Mouse (Mus musculus) CD8-positive naive resting alpha-beta T cell, adult 57 days (primary cell): ENCODE results near the gene Rnf34. TPM values are rescaled to one million over a fixed set of nuclear protein-coding genes. Genes with fewer than 3 reads are reported as not detected.

Source experiments
- total RNA-seq: library from RNA; stranded (reverse); gene quantifications from one replicate; pipeline ENCODE4 v1.2.4, GENCODE M21; 2023

The Rnf34 gene
- 35.5 TPM for total RNA-seq

DNA sequence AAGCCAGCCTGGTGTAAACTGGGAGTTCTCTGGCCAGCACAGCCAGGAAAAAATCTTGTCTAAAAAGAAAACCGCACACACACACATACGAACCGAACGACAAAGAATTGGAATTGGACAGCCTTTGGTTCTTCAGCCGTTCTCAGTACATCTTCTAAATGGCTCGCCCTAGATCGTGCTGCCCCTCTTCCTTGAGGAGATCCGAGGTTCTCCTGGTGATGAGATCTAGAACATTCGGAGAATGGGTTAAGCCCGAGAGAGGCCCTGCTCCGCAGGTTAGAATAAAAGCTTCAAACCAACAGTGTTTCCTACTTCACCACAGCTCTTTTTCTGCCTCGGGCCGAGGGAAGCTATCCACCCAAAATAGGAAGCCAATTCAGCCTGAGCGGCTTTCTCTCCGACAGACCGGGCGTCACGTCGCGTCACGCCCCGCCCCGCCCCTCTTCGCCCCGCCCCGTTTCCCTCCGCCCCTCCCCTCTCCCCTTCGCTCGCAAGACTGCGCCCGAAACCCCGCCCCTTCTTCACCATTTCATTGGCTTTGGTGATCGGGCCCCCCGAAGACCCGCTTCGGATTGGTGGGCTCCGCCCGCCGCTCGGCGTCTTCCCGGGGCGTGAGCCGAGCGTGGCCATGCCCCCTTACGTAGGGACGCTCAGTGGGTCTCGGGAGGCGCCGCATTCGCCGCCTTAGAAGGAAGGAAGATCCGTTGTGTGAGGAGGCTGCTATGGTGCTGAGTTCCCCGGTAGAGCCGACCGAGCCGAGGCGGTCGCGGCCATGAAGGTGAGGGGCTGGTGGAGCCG lies at the start of gene Rnf34:
Gene Rnf34 (plus strand): TSS at position 528 of the 798 bp plus-strand sequence.

DNA sequence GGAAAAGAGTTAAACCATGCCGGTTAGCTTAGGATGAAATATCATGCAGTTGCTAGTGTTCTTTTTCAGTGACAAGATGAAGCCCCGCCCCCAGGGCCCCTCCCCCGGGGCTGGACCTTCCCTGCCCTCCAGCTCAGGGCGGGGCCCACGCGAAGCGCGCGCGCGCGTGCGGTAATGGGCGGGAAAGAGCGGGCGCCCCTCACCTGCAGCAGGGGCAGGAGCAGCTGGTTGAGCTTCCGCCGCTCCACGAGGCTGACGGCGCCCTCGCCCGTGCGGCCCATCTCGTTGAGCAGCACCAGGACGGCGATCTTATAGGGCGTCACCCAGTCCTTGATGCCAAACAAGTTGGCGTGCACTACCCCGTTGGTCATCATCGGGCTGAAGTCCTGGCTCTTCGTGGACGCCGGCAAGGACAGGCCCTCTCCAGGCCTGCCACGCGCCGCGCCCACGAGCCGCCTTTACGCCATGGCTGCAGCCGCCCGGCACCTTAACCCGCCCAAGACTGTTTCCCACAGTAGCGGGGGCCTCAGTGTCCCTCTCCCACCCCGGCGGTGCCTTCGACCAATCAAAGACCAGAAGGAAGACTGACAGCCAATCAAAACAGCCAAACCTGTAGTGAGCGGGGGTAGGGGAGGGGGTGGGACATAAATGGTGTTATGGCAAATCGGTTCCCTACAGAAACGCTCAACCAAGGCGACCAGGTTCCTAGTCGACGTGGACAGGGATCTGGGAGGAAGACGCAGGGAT lies 28.9 kb upstream of the Rnf34 start, which contains the start of gene Anapc5:
Gene Anapc5 (minus strand): TSS at position 563 of the 747 bp plus-strand sequence.

Other genes with a start within 250 kb of the Rnf34 start
- gene Ift81, start 235.5 kb upstream of the Rnf34 start, total RNA-seq: 2.4 TPM
- 14.8 TPM for gene P2rx7, start 206.1 kb upstream of the Rnf34 start, total RNA-seq
- gene P2rx4, start 142.5 kb upstream of the Rnf34 start, total RNA-seq: 99.3 TPM
- 28.9 TPM for gene Camkk2, start 70.6 kb upstream of the Rnf34 start, total RNA-seq
- gene Anapc5, start 28.7 kb upstream of the Rnf34 start, total RNA-seq: 274 TPM
- gene Kdm2b, start 139.8 kb downstream of the Rnf34 start, total RNA-seq: 46.9 TPM
- gene Orai1, start 165.0 kb downstream of the Rnf34 start, total RNA-seq: 57.3 TPM
- gene Morn3, start 197.0 kb downstream of the Rnf34 start, total RNA-seq: 0.52 TPM
- gene Tmem120b, start 218.4 kb downstream of the Rnf34 start, total RNA-seq: 9.0 TPM